ENCODE assay signal across 8 mouse cellular contexts in the genomic region with DNA sequence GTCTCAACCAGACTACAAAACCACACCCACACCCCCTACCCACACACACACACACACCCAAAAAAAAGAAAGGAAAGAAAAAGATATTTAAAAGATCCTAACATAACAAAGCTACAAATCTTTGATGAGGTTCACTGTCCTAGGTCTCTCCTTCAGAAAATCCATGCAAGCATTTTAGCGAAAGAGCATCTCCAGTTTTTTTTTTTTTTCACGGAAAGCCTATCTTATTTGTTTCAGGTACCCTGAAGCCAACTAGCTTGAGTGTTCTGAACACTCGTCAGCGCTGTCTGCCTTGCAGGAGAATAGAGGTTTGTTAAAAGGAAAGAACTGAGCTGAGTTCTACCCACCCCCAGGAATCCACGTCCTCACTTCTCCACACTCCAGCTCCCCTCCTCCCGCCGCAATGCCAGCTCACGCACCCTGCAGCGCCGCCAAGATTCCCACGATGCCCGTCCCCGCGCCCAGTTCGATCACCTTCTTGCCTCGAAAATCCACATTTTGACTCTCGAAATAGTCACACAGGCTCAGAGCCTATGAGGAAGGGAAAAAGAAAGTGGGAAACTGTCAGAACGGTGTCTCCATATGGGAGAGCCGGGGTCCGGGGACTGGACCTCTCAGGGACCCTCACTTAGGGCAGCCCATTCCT. TPM values are rescaled to one million over a fixed set of nuclear protein-coding genes. Genes with fewer than 3 reads are reported as not detected.
DNase-seq lines count a peak whose midpoint lies in the region; ATAC-seq and TF ChIP-seq lines count a peak whose summit lies in the region.

No protein-coding gene starts in this region.

- peaks cover 5% of the 10 kb centered on the region; the same call in 1 of the 2 replicates for H3K79me2 ChIP-seq in CH12.LX (replicated peaks; ENCODE audit: control insufficient read depth, extremely low read depth, insufficient read depth, poor library complexity, severe bottlenecking)

- dilution Hi-C loops in CH12.LX (cut with MboI; ENCODE audit: extremely low pct_ligation_motif_present, extremely low pct_unique_long_range_greater_than_20kb, low sequenced_read_pairs), result no loop called here

- 2% methylated on average over 20 of the region's 20 CpGs for WGBS in heart, embryonic 11.5 days (ENCODE audit: insufficient replicate concordance)
- 2% methylated on average over 20 of the region's 20 CpGs for WGBS in intestine, embryonic 15.5 days

- no peak for ATAC-seq in heart, embryonic 11.5 days (replicated peaks; ENCODE audit: insufficient number of reproducible peaks, low FRiP score, low TSS enrichment)
- ATAC-seq in intestine, embryonic 15.5 days, result no peak
- 0 out of 2 replicates have a peak, but pooled peaks have one; percentile 9 for ATAC-seq in megakaryocyte progenitor cell, adult 5-6 weeks (replicated peaks; ENCODE audit: poor library complexity)

- peak overlapping the region; percentile 84 for H3K4me3 ChIP-seq in heart, embryonic 11.5 days (ENCODE audit: low read depth, low read length)
- peak overlapping the region; percentile 74 to 97 (median 91) for H3K4me3 ChIP-seq in CH12.LX (replicated peaks in 1 of 3; ENCODE audit: low read depth in 2 of 3, low read length in 2 of 3, poor library complexity in 1 of 3)
- peak overlapping the region; percentile 62 for H3K4me3 ChIP-seq in cortical plate, adult 2 months (ENCODE audit: insufficient read depth, low read length)
- peak overlapping the region; percentile 85 for H3K4me3 ChIP-seq in intestine, embryonic 15.5 days (replicated peaks)

- TF ChIP-seq RAD21 in CH12.LX (IDR thresholded peaks at IDR 0.05; ENCODE audit: low read depth, low read length), result no peak

- TF ChIP-seq CTCF in CH12.LX (conservative IDR thresholded peaks at IDR 0.05 in 1 of 2, IDR thresholded peaks at IDR 0.05 in 1 of 2; ENCODE audit: low read depth in 2 of 2, low read length in 2 of 2), result no peak
- no peak for TF ChIP-seq CTCF in cortical plate, adult 2 months (IDR thresholded peaks at IDR 0.05; ENCODE audit: extremely low read depth, insufficient read depth, low read length)

- peaks cover 8% of the 10 kb centered on the region for H3K27me3 ChIP-seq in heart, embryonic 11.5 days (ENCODE audit: control insufficient read depth, insufficient read depth, low read length)
- H3K27me3 ChIP-seq in CH12.LX (replicated peaks), result no peaks in the 10 kb centered on the region
- H3K27me3 ChIP-seq in intestine, embryonic 15.5 days (replicated peaks), result 0 out of 2 replicates have a peak, but pooled peaks cover 3% of the 10 kb centered on the region

- H3K9me3 ChIP-seq in heart, embryonic 11.5 days (replicated peaks; ENCODE audit: control insufficient read depth, low read length), result no peaks in the 10 kb centered on the region
- H3K9me3 ChIP-seq in CH12.LX (replicated peaks; ENCODE audit: low read length), result no peaks in the 10 kb centered on the region
- no peaks in the 10 kb centered on the region for H3K9me3 ChIP-seq in intestine, embryonic 15.5 days

- peak overlapping the region; percentile 80 for H3K9ac ChIP-seq in heart, embryonic 11.5 days (ENCODE audit: low read depth, low read length)
- H3K9ac ChIP-seq in CH12.LX (ENCODE audit: insufficient read depth, low read depth), result peak overlapping the region; percentile 45
- H3K9ac ChIP-seq in intestine, embryonic 15.5 days, result peak overlapping the region; percentile 69

- H3K36me3 ChIP-seq in heart, embryonic 11.5 days (ENCODE audit: control insufficient read depth, insufficient read depth, low read length), result peaks cover 3% of the 10 kb centered on the region; the same call in 1 of the 2 replicates
- peaks cover 13 to 46% of the 10 kb centered on the region in 2 experiments for H3K36me3 ChIP-seq in CH12.LX (replicated peaks in 1 of 2; ENCODE audit: control insufficient read depth in 1 of 2, insufficient read depth in 1 of 2, low read length in 1 of 2)
- no peaks in the 10 kb centered on the region for H3K36me3 ChIP-seq in intestine, embryonic 15.5 days

- in situ Hi-C loops in CH12.LX (cut with MboI; ENCODE audit: low pct_ligation_motif_present, low pct_unique_long_range_greater_than_20kb, low sequenced_read_pairs), result no loop called here

- DNase-seq in heart, postnatal 10 days, result no peak
- no peak for DNase-seq in CH12.LX (ENCODE audit: extremely low read depth)
- DNase-seq in T-cell, adult 2 months (ENCODE audit: low spot score), result no peak
- DNase-seq in urinary bladder, adult 18-20 months (ENCODE audit: low spot score in 2 of 2), result no peak

- peak overlapping the region; percentile 98 for H3K4me2 ChIP-seq in heart, embryonic 11.5 days
- H3K4me2 ChIP-seq in CH12.LX (ENCODE audit: insufficient read depth, low read depth, poor library complexity, severe bottlenecking), result peak overlapping the region; percentile 38
- peak overlapping the region; percentile 97 for H3K4me2 ChIP-seq in intestine, embryonic 15.5 days (replicated peaks)

- no peak for TF ChIP-seq POLR2A in CH12.LX (IDR thresholded peaks at IDR 0.05; ENCODE audit: low read depth, low read length)
- no peak for TF ChIP-seq POLR2A in cortical plate, adult 2 months (IDR thresholded peaks at IDR 0.05; ENCODE audit: extremely low read depth, insufficient read depth, low read length)

- intact Hi-C loops in heart, postnatal 10 days (cut with DNase I), result no loop called here

- H3K4me1 ChIP-seq in heart, embryonic 11.5 days (ENCODE audit: control insufficient read depth, insufficient read depth, low read length), result no peaks in the 10 kb centered on the region; the same call in 1 of the 2 replicates
- peaks cover 14 to 34% of the 10 kb centered on the region in 2 experiments for H3K4me1 ChIP-seq in CH12.LX (ENCODE audit: control insufficient read depth in 1 of 2, insufficient read depth in 2 of 2)
- H3K4me1 ChIP-seq in cortical plate, adult 2 months (ENCODE audit: control insufficient read depth, insufficient read depth, low read length), result peaks cover 1% of the 10 kb centered on the region; the same call in 1 of the 2 replicates
- peaks cover 11% of the 10 kb centered on the region for H3K4me1 ChIP-seq in intestine, embryonic 15.5 days (replicated peaks)

- TF ChIP-seq EP300 in CH12.LX (IDR thresholded peaks at IDR 0.05; ENCODE audit: low read length), result no peak

- H3K27ac ChIP-seq in heart, embryonic 11.5 days (ENCODE audit: low read depth, low read length), result no peak overlapping the region
- no peak overlapping the region for H3K27ac ChIP-seq in CH12.LX (ENCODE audit: insufficient read depth, low read depth)
- no peak overlapping the region for H3K27ac ChIP-seq in cortical plate, adult 2 months (ENCODE audit: insufficient read depth, low read length)
- H3K27ac ChIP-seq in intestine, embryonic 15.5 days, result no peak overlapping the region; the same call in 1 of the 2 replicates

RNA-seq across cellular contexts. Expression of a gene that starts 0.5 kb away (rescaled TPM):
- 36.1 and 43.3 TPM in 2 replicates for polyA plus RNA-seq in heart, embryonic 11.5 days (2014; fragmentation: Nextera tagmentation; extraction: Ambion mirVana)
- 1 to 10 TPM; 7.6 to 8.6 TPM for total RNA-seq in heart, postnatal 10 days (2021)
- total RNA-seq in CH12.LX (2012; rRNA removed), result 28.4 and 32.7 TPM in 2 replicates
- total RNA-seq in CH12.LX (2014; rRNA removed), result 19.6 and 21.6 TPM in 2 replicates
- polyA plus RNA-seq in CH12.LX (2012; ENCODE audit: insufficient read length, low read depth), result 44.0 and 49.4 TPM in 2 replicates
- polyA plus RNA-seq in cortical plate, adult 2 months (2012; rRNA removed), result 14.0 and 14.6 TPM in 2 replicates
- 48.9 and 55.1 TPM in 2 replicates for polyA plus RNA-seq in intestine, embryonic 15.5 days (2015; fragmentation: Nextera tagmentation; extraction: Ambion mirVana)
- total RNA-seq in megakaryocyte progenitor cell, adult 5-6 weeks (2015), result 36.5 and 46.6 TPM in 2 replicates
- total RNA-seq in megakaryocyte progenitor cell, adult 5-6 weeks (2017), result 22.7 and 30.9 TPM in 2 replicates

RNA-seq across cellular contexts. Expression of a gene that starts 0.6 kb away (rescaled TPM):
- polyA plus RNA-seq in heart, embryonic 11.5 days (2014; fragmentation: Nextera tagmentation; extraction: Ambion mirVana), result 0.31 and 0.35 TPM in 2 replicates
- under 1 TPM; 0.12 to 0.17 TPM for total RNA-seq in heart, postnatal 10 days (2021)
- total RNA-seq in CH12.LX (2012; rRNA removed), result 0.76 and 0.98 TPM in 2 replicates
- total RNA-seq in CH12.LX (2014; rRNA removed), result 0.62 and 0.78 TPM in 2 replicates
- 1.1 and 1.2 TPM in 2 replicates for polyA plus RNA-seq in CH12.LX (2012; ENCODE audit: insufficient read length, low read depth)
- 0.19 and 0.21 TPM in 2 replicates for polyA plus RNA-seq in cortical plate, adult 2 months (2012; rRNA removed)
- 0.40 and 0.69 TPM in 2 replicates for polyA plus RNA-seq in intestine, embryonic 15.5 days (2015; fragmentation: Nextera tagmentation; extraction: Ambion mirVana)
- 0.07 TPM in 1 of 2 replicates, not detected in the other for total RNA-seq in megakaryocyte progenitor cell, adult 5-6 weeks (2015)
- not detected in 2 replicates for total RNA-seq in megakaryocyte progenitor cell, adult 5-6 weeks (2017)

RNA-seq across cellular contexts. Expression of a gene that starts 7.4 kb away (rescaled TPM):
- 0.11 and 0.13 TPM in 2 replicates for polyA plus RNA-seq in heart, embryonic 11.5 days (2014; fragmentation: Nextera tagmentation; extraction: Ambion mirVana)
- under 1 TPM; 0.22 to 0.29 TPM for total RNA-seq in heart, postnatal 10 days (2021)
- total RNA-seq in CH12.LX (2012; rRNA removed) (0.34 and 0.42 TPM in 2 replicates), CH12.LX (2014; rRNA removed) (0.32 TPM in 2 replicates)
- polyA plus RNA-seq in CH12.LX (2012; ENCODE audit: insufficient read length, low read depth), result 0.89 and 1.4 TPM in 2 replicates
- 0.67 and 0.78 TPM in 2 replicates for polyA plus RNA-seq in cortical plate, adult 2 months (2012; rRNA removed)
- 0.05 and 0.11 TPM in 2 replicates for polyA plus RNA-seq in intestine, embryonic 15.5 days (2015; fragmentation: Nextera tagmentation; extraction: Ambion mirVana)
- 0.10 TPM in 1 of 2 replicates, not detected in the other for total RNA-seq in megakaryocyte progenitor cell, adult 5-6 weeks (2015)
- total RNA-seq in megakaryocyte progenitor cell, adult 5-6 weeks (2017), result 0.30 TPM in 1 of 2 replicates, not detected in the other

RNA-seq across cellular contexts. Expression of a gene that starts 10.1 kb away (rescaled TPM):
- 91.1 and 97.1 TPM in 2 replicates for polyA plus RNA-seq in heart, embryonic 11.5 days (2014; fragmentation: Nextera tagmentation; extraction: Ambion mirVana)
- 10 to 100 TPM; 53.1 to 66.2 TPM for total RNA-seq in heart, postnatal 10 days (2021)
- 72.0 and 78.0 TPM in 2 replicates for total RNA-seq in CH12.LX (2012; rRNA removed)
- 88.9 and 93.9 TPM in 2 replicates for total RNA-seq in CH12.LX (2014; rRNA removed)
- polyA plus RNA-seq in CH12.LX (2012; ENCODE audit: insufficient read length, low read depth), result 53.0 and 53.2 TPM in 2 replicates
- polyA plus RNA-seq in cortical plate, adult 2 months (2012; rRNA removed), result 34.6 and 36.2 TPM in 2 replicates
- 91.8 and 99.3 TPM in 2 replicates for polyA plus RNA-seq in intestine, embryonic 15.5 days (2015; fragmentation: Nextera tagmentation; extraction: Ambion mirVana)
- total RNA-seq in megakaryocyte progenitor cell, adult 5-6 weeks (2015), result 46.6 and 48.6 TPM in 2 replicates
- 42.8 and 45.6 TPM in 2 replicates for total RNA-seq in megakaryocyte progenitor cell, adult 5-6 weeks (2017)

RNA-seq across cellular contexts. Expression of a gene that starts 19.3 kb away (rescaled TPM):
- polyA plus RNA-seq in heart, embryonic 11.5 days (2014; fragmentation: Nextera tagmentation; extraction: Ambion mirVana), result 0.21 and 0.39 TPM in 2 replicates
- 1 to 10 TPM; 1.7 to 2.9 TPM for total RNA-seq in heart, postnatal 10 days (2021)
- 3.4 and 3.6 TPM in 2 replicates for total RNA-seq in CH12.LX (2012; rRNA removed)
- total RNA-seq in CH12.LX (2014; rRNA removed), result 0.58 and 0.68 TPM in 2 replicates
- 0.97 and 1.0 TPM in 2 replicates for polyA plus RNA-seq in CH12.LX (2012; ENCODE audit: insufficient read length, low read depth)
- 11.8 TPM in 2 replicates for polyA plus RNA-seq in cortical plate, adult 2 months (2012; rRNA removed)
- 0.74 and 0.91 TPM in 2 replicates for polyA plus RNA-seq in intestine, embryonic 15.5 days (2015; fragmentation: Nextera tagmentation; extraction: Ambion mirVana)
- total RNA-seq in megakaryocyte progenitor cell, adult 5-6 weeks (2015), result 0.05 and 0.10 TPM in 2 replicates
- total RNA-seq in megakaryocyte progenitor cell, adult 5-6 weeks (2017), result 0.08 TPM in 1 of 2 replicates, not detected in the other

Comparison
In these comparisons a context has a peak if more than half of its experiments do, and no peak if none do; other contexts are left out.
1. H3K4me2 ChIP-seq: peak in every context shown above with its lines; median percentile 98 in heart, embryonic 11.5 days; 97 in intestine, embryonic 15.5 days; 38 in CH12.LX.